Mouse (Mus musculus) CD4-positive, CD25-positive, alpha-beta regulatory T cell, adult 4 months (primary cell): ENCODE data around the gene Prox1. TPM values are rescaled to one million over a fixed set of nuclear protein-coding genes. Genes with fewer than 3 reads are reported as not detected.

Experiments
- polyA plus RNA-seq, 2 experiments: library from polyadenylated mRNA; unstranded; fragments of 100-300 nt; shearing (Covaris generic); gene quantifications; one replicate each; pipeline ENCODE4 v1.2.1; 2017

Prox1 gene
- polyA plus RNA-seq, 2 experiments from 2014 or later: 0.11 to 0.20 TPM

Other genes starting within 250 kb of the Prox1 start
- 1 to 10 TPM; 6.7 to 8.9 TPM for gene Smyd2, start 248.4 kb downstream of the Prox1 start, polyA plus RNA-seq